Mouse (Mus musculus) bone marrow macrophage, adult 2 months (primary cell): Measurements from ENCODE around the gene Slc22a3.

ENCODE experiments used
- CTCF ChIP-seq: IDR thresholded peaks from 2 replicates; pipeline ENCODE4 v1.5.1; 2012; ENCODE audit warnings: low read depth, mild to moderate bottlenecking, low read length, moderate library complexity
- POLR2A ChIP-seq: IDR thresholded peaks from 2 replicates; pipeline ENCODE4 v1.6.1; 2012; ENCODE audit warnings: mild to moderate bottlenecking, low read depth, low read length, borderline replicate concordance

- TF ChIP-seq POLR2A (no peak), CTCF (no peak)
Observed at GRCm38 (mm10) chr17:12513107-12513923, 5.8 kb upstream of the Slc22a3 start.
